Mouse (Mus musculus): ENCODE measurements around the gene Ankrd61.

The Ankrd61 gene

DNA sequence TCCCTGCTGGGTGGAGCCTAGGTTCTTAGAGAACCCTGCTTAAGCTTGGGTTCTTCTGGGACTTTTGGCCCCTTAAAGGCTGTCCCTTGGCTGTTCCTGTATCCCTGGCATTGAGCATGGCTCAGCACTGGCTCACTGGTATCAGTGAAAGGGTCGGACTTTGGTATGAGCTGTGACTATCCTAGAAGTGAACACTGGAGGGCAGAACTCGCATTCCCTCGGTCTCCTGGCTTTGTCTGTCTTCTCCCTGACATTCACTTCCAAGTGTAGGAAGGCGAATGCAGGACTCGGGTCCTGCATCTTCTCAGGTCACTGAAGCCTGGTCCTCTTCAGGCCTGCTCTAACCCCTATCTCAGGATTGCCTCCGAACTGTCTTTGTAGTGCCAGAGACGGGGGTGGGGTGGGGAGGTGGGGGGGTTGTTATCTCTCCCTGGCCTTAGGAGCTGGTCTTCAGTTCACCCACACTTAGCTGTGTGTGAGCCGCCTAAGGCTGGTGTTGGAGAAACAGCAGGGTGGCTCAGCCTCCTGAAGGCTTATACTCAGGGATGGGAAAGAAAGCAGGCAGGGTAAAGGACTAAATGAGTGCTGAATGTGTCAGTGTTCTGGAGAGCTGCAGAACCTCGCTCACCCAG, 5.1 kb downstream of the Ankrd61 start:
- DNase-seq = no peak

DNA sequence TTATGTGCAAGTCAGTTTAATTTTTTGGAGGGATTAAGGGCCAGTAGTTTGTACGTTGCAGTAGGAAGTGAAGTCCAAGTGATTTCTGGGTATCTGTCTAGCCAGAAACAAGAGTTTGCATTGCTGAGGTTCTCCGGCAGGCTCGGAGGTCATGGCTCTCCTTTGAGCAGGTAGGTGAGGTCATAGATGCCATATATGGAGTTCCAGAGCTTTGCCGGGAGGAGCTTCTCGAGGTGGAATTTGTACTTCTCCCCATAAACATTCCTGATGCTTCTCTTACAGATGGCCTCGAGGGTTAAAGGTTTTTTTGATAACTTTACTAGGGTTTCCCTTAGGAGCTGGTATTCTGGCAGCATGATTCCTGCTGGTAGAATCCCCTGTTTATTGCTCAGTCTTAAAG, 6.7 kb downstream of the Ankrd61 start:
- no peak for DNase-seq

DNA sequence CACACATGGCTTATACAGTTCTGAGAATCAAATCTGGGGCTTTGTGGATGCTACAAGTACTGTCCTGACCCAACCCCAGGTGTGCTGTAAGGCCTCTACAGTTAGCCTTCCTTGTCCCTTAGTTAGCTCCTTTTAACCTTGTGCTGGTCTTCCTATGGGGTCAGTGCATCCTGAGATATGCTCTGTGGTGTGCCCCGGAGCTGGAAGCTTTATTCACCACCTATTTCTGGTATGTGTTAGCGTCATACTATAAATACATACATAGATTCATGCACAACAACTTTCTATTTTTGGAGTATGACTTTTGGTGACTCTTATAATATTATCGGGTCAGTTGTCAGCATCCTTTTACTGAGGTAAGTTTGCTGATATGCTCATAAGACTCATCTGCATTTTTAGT, 12.2 kb downstream of the Ankrd61 start:
- no peak for DNase-seq

DNA sequence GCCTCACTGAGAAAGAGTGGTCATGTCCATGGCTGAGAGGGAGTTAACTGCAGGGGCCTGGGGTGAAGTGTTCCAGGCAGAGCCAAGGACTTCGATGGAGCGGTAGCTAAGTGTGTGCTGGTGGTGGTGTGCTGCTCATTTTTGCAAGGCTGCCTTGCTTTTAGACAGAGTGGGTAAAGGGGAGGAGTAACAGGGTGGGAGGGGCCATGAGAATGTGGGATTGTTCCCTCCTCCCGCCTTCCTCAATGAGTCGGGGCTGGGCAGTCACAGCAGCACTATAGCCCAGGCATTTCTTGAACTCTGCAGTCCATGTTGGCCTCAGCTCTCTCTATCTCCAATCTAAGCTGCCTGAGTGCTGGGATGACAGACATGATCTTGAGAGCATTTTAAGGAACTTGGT, 22.9 kb downstream of the Ankrd61 start:
- no peak for DNase-seq

DNA sequence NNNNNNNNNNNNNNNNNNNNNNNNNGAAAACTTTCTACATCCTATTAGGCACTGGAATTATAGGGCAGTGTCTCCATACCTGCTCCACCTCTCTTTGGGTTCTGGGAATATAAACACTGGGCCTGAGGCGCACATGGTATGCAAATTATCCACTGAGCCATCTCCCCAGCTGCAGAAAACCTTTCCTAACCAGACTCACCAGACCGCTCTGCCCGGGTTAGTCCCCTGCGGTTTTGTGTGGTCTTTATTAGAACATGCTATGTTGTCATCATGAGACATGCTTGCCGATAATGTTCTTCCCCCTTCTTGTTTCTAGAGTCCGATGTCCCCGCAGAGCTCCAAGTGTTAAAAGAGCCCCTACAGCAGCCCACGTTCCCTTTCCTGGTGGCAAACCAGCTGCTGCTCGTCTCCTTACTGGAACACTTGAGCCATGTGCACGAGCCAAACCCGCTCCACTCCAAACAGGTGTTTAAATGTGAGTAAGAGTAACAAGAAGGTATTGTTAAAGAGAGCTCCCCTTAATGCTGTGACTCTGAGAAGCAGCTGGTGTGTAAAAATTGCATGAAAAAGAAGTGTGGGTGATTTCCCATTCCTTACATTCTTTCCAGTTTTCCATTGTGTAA, 25.8 kb downstream of the Ankrd61 start:
- DNase-seq = no peak
